Mouse (Mus musculus) cortical plate, adult 2 months (tissue): ENCODE data around the gene Chd6. TPM values are rescaled to one million over a fixed set of nuclear protein-coding genes. Genes with fewer than 3 reads are reported as not detected.

ENCODE experiments used
- H3K27ac ChIP-seq: fragments of 200-500 bp; 2 replicates; pipeline ENCODE4 v1.5.1; 2012; ENCODE audit warnings: low read length, control low read depth, inconsistent platforms; ENCODE audit not compliant: insufficient read depth
- H3K4me1 ChIP-seq: fragments of 200-500 bp; 2 replicates; pipeline ENCODE4 v1.6.1; 2011; ENCODE audit warnings: low read length; ENCODE audit not compliant: control insufficient read depth, insufficient read depth
- H3K4me3 ChIP-seq: fragments of 200-500 bp; 2 replicates; pipeline ENCODE4 v1.5.1; 2011; ENCODE audit warnings: mild to moderate bottlenecking, low read length, control low read depth; ENCODE audit not compliant: insufficient read depth
- CTCF ChIP-seq: fragments of 200-500 bp; IDR thresholded peaks from 2 replicates; pipeline ENCODE4 v1.5.1; 2011; ENCODE audit warnings: mild to moderate bottlenecking, control low read depth, low read length; ENCODE audit not compliant: insufficient read depth; ENCODE audit errors: extremely low read depth
- POLR2A ChIP-seq: fragments of 200-500 bp; IDR thresholded peaks from 2 replicates; pipeline ENCODE4 v1.6.1; 2011; ENCODE audit warnings: mild to moderate bottlenecking, low read length, control low read depth; ENCODE audit not compliant: insufficient read depth; ENCODE audit errors: extremely low read depth
- polyA plus RNA-seq: library from polyadenylated mRNA; depleted of rRNA; stranded (reverse); fragments of >200 nt; gene quantifications from 2 replicates; pipeline ENCODE4 v1.2.3, GENCODE M21; 2012; rRNA removed

The Chd6 gene
- polyA plus RNA-seq, result 25.5 and 26.7 TPM in 2 replicates

- H3K4me1 ChIP-seq, result peaks cover 7% of the 10 kb centered on the region; the same call in 1 of the 2 replicates
- H3K27ac ChIP-seq, result peak within 1 kb of the TSS; percentile 29
- no peak for TF ChIP-seq CTCF
- TF ChIP-seq POLR2A, result peak; percentile 65
- H3K4me3 ChIP-seq, result peak within 1 kb of the TSS; percentile 53
Observed at GRCm38 (mm10) chr2:161108933-161109371, at the start of gene Chd6. TSS of gene Chd6 (minus strand) at chr2:161109075.

GRCm38 (mm10) chr2:161150004-161150842 is 41.3 kb upstream of the Chd6 start:
- no peak overlapping the region for H3K4me3 ChIP-seq
- H3K4me1 ChIP-seq, result peaks cover 3% of the 10 kb centered on the region
- TF ChIP-seq CTCF (no peak), POLR2A (no peak)
- H3K27ac ChIP-seq, result no peak overlapping the region

- Histone ChIP-seq H3K4me1 (peaks cover 3% of the 10 kb centered on the region), H3K4me3 (no peak overlapping the region), H3K27ac (no peak overlapping the region)
- no peak for TF ChIP-seq CTCF
- TF ChIP-seq POLR2A, result no peak
Observed at GRCm38 (mm10) chr2:161148428-161149020, 39.6 kb upstream of the Chd6 start.

- TF ChIP-seq POLR2A (no peak), CTCF (no peak)
- H3K4me1 ChIP-seq, result peaks cover 3% of the 10 kb centered on the region
- H3K4me3 ChIP-seq, result no peak overlapping the region
- no peak overlapping the region for H3K27ac ChIP-seq
Observed at GRCm38 (mm10) chr2:161147656-161148427, 39.0 kb upstream of the Chd6 start.

- no peak overlapping the region for H3K4me3 ChIP-seq
- H3K27ac ChIP-seq, result no peak overlapping the region
- TF ChIP-seq POLR2A (no peak), CTCF (no peak)
- H3K4me1 ChIP-seq, result peaks cover 3% of the 10 kb centered on the region
Observed at GRCm38 (mm10) chr2:161144799-161145198, 35.9 kb upstream of the Chd6 start.

- TF ChIP-seq POLR2A, result no peak
- no peak for TF ChIP-seq CTCF
- peaks cover 4% of the 10 kb centered on the region; the same call in 1 of the 2 replicates for H3K4me1 ChIP-seq
- no peak overlapping the region for H3K27ac ChIP-seq
- no peak overlapping the region for H3K4me3 ChIP-seq
Observed at GRCm38 (mm10) chr2:161138672-161139536, 30.0 kb upstream of the Chd6 start.

- H3K27ac ChIP-seq, result no peak overlapping the region
- H3K4me1 ChIP-seq, result peaks cover 4% of the 10 kb centered on the region; the same call in 1 of the 2 replicates
- no peak for TF ChIP-seq CTCF
- no peak for TF ChIP-seq POLR2A
- no peak overlapping the region for H3K4me3 ChIP-seq
Observed at GRCm38 (mm10) chr2:161136999-161137398, 28.1 kb upstream of the Chd6 start.

GRCm38 (mm10) chr2:161128367-161129111 is 19.7 kb upstream of the Chd6 start:
- TF ChIP-seq POLR2A, result no peak
- TF ChIP-seq CTCF, result no peak
- H3K4me1 ChIP-seq, result peaks cover 4% of the 10 kb centered on the region
- no peak overlapping the region for H3K27ac ChIP-seq

More at GRCm38 (mm10) chr2:161128367-161129111, 19.7 kb upstream of the Chd6 start:
- H3K4me3 ChIP-seq, result no peak overlapping the region
